Mouse (Mus musculus) granulocyte monocyte progenitor cell, adult 5-6 weeks (primary cell): ENCODE data around the gene Pglyrp4. TPM values are rescaled to one million over a fixed set of nuclear protein-coding genes. Genes with fewer than 3 reads are reported as not detected.
"Not testable (repeated sequence)": the region's sequence is repeated elsewhere in the genome, so short reads cannot be mapped to it uniquely, and the experiment has no call there.

ENCODE experiments used
- ATAC-seq: replicated peaks from 2 replicates; pipeline ENCODE4 v1.8.0; 2016; ENCODE audit warnings: mild to moderate bottlenecking, moderate TSS enrichment, inconsistent platforms; ENCODE audit not compliant: poor library complexity, severe bottlenecking
- total RNA-seq, 2 experiments: library from RNA; stranded (forward) in 1 of 2; stranded (reverse) in 1 of 2; fragments of 200-712, 200-1000 nt in 1 of 2; fragments of >200 nt in 1 of 2; fragmentation: Nextera tagmentation in 1 of 2; gene quantifications; 2 replicates each; pipeline ENCODE4 v1.2.3; 2014 to 2017

Pglyrp4 gene
- not detected in 2 replicates for total RNA-seq (2014; fragmentation: Nextera tagmentation)
- not detected in 2 replicates for total RNA-seq (2017)

DNA sequence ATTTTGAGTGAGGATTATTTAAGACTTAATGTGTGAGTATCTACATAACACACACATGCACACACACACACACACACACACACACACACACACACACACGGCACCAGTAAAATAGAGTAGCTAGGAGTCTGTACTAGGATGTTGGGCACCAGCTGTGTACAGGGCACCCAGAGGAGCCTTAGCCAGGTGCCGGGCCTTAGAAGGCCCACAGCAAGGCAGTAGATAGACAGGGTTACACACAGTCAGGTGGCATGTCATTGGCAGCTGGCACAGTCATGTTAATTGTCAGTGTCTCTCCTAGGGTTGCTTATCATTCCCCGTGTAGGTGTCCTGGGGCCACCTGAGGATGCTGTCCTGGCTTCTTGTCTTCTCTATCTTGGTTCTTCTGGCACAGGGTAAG, at the start of gene Pglyrp4:
Pglyrp4 (plus strand) TSS at position 301 of the 400 bp plus-strand sequence.
- no peak for ATAC-seq

DNA sequence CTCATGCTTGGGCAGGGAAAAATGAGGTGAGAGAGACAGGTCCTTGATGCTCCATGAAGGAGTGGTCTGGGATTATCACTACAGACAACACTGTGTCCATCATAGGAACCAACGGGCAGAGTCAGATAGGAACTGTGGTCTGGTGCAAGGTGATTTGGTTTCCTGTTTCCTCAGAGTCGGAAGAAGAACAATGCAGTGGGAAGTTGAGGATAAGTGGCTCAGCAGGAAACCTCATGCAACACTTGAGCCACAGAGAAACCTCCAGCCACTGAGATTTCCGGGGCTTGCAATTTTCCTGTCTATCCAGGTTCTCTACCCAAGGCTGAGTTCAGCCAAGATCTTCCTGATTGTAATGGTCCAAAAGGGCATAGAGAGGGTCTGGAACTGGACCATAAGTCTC, 48.0 kb upstream of the Pglyrp4 start:
- ATAC-seq: peak; percentile 71

DNA sequence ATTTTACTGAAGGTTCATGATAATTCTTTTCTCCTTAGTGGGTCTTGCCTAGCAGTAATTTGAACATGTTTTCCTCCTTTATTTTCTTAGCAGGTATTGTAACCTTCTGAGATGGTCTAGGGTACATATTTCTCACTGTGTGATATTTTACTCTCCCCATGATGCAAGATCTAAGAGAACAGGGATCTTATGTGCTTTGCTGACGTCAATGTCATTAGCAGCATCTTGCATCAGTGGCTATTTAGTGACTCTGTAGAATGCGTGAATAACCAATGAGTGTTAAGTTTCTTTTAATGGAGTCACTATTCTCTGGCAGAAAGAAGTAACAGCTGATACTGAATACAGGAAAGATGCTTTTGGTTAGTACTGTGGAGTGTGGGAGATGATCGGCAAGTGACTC, 42.8 kb upstream of the Pglyrp4 start:
- no peak for ATAC-seq

DNA sequence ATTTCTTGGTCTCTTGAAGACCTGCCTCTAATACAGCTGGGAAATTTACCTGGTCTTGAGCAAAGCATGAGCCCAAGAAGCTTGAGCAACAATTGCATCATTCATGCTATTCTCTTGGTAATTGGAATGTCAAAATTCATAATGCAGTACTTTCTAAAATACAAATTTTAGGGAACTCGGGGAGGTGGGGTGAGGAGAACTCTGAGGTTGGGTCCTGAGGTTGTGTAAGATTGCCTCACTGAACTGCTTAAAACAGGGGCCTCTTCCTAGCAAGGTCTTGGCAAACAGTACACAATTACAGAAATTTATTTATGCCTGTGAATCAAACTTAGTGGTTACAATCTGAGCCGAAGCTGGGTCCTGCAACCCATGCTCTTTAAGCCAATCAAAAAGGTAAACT, 39.9 kb upstream of the Pglyrp4 start:
- ATAC-seq: peak; percentile 84

DNA sequence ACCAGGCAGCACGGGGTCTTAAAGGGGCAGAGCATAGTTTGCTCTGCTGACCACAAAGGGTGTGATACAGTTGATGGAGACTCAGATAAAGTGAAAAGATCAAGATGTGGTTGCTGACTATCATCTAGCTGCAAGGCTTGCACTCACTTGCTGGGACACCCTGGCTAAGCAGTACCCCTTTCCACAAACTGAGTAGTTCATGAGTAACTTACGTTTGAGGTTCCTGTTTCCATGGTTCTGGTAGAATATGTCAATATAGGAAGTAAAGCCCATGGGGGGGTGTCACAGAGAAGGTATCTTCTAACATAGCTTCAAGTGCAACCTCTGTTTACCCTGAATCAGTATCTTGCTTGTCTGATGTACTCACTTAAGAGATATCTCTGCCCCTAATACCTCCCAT, 33.2 kb upstream of the Pglyrp4 start:
- peak; percentile 84 for ATAC-seq

DNA sequence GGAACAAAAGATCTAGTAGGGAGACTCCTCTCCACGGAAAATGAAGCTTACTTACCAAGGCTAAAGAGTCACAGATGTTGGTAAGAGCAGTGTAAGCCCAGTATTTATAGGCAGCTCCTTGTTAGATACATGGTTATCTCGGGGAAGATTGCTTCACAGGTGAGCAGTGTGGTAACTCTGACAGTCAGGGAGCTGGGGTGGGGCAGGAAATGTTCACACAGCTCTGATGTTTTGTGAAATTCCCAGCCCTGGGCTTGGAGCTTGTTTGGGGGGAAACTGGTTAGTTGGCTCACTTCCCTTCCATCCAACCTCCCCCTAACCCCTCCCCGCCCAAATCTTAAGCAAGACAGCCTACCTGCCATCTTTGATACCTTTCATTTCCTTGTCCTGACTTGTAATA, 31.1 kb upstream of the Pglyrp4 start, which contains the start of gene S100a9:
S100a9 (minus strand) TSS at position 109 of the 400 bp plus-strand sequence.
- ATAC-seq: peak; percentile 90

DNA sequence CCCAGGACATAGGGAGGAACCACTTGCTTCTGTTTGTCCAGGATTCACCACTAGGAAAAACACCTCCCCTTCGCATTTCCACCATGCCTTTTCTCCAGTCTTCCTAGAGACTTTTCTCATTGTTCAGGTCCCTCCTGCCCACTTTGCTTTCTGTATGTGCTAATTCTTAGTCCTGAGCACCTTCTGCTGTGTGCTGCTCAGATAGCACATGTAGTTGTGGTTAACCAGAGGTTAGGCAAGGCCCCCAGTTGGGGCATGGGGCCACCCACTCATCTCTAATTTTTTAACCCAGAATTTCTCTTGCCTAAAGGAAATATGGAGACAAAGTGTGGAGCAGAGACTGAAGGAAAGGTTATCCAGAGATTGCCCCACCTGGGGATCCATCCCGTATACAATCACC, 24.5 kb upstream of the Pglyrp4 start:
- ATAC-seq: peak; percentile 74

DNA sequence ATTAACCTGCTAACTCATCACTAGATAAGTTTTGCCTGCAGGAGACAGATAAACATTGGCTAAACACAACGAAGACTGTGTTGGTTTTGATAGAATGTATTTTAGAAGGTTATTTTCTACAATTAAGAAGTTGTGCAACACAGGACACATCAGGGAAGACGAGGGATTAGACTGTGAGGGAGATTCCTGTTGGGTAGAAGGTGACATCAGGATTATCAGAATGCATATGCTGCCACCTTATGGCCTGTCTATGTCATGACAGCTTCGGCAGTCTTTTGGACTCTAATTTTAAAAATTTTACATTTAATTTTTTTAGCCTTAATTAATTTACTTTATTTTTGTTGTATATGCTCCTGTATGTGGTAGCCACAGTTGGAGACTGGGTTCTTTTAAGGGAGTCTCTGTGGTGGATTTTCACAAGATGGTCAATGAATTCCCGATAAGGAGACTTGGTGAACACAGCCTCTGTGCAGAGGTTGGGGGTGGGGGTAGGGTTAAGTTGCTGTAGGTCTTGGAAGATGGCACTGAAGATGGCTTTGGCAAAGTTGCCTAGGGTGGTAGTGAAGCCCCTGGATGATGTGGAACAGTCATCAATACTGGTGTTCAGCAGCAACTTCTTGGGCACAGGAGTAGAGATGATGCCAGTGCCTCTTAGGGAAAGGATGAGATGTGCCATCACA, 18.0 kb upstream of the Pglyrp4 start:
- peak; percentile 87 for ATAC-seq

DNA sequence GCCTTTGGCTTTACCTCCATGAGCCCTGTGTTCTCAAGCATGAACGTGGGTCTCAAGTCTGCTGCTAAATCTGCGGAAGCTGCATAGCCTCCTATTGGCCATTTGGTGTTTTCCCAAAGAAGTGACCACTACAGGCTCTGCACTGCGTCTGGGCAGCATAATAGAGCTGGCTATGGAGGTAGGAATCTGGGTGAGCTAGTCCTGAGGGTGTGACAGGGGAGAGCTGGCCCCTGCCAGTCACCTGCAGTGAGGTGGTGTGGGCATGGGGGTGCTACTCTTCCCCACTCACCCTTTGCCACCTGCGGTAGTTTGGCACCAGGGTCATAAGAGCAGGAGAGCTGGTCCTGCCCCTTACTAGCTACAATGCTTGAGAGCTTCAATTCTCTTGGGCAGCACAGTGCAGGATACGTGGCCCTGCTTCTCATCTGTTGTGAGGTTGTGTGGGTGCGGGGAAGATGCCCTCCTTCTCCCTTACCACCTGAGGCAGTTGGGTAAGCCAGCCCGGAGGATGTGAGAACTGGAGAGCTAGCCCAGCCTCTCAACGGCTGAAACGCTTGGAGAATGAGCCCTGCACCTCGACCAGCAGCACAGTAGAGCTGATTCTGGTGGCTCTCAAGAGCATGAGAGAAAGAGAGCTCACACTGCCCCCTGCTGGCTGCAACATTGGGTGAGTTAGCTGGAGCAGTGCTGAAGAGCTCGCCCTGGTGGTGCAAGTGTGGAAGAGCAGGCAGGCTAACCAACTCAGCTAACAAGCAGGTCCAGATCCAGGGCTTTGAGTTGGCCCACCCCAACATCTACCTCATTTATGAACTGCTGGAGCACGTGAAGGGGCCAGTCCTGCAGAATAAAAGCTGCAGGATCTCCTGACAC, 16.9 kb upstream of the Pglyrp4 start:
- peak; percentile 99 for ATAC-seq

DNA sequence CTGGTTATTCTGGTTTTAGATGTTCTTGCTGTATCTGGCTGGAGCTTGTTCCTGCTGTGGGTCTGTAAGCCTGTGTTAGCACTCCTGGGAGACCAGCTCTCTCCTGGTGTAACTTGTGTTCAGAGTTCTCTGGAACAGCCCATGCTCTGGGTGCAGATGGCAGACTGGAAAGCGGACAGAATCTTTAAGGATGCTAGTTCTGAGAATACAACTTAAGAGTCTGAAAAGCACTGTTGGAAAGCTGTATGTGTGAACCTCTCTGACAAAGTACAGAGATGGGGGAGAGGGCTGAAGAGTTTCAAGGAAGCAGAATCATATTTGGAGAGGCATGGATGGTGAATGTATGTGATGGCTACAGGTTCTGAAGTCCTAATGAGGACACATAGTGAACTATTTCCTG, 23.0 kb downstream of the Pglyrp4 start:
- no peak for ATAC-seq

DNA sequence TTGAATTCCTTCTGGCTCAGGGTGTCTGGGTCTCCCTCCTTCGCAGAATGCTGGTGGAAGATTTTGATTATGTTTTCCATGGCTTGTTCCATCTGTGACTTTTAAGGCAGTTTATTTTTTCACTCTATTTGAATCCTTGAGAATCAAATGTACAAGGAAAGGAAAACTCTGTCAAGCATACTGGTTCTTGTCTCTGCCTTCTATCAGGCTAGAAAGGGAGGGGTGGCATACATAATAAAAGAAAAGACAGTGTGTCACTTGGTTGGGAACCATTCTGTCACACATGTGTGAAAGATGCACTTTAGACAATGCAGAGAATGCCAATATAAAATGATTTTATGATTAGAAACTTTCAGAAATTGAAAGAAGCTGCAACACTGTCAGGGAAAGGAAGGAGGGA, 51.1 kb downstream of the Pglyrp4 start, which contains the start of gene Gm5849:
Gm5849 (minus strand) TSS at position 101 of the 400 bp plus-strand sequence.
- not testable (repeated sequence) for ATAC-seq

Other genes starting within 250 kb of the Pglyrp4 start
- 31.7 and 47.1 TPM in 2 replicates for gene Snapin, start 235.9 kb upstream of the Pglyrp4 start, total RNA-seq (2014; fragmentation: Nextera tagmentation)
- 35.5 and 44.1 TPM in 2 replicates for gene Snapin, start 235.9 kb upstream of the Pglyrp4 start, total RNA-seq (2017)
- gene Chtop, start 217.4 kb upstream of the Pglyrp4 start, total RNA-seq (2014; fragmentation: Nextera tagmentation): 97.6 and 127 TPM in 2 replicates
- gene Chtop, start 217.4 kb upstream of the Pglyrp4 start, total RNA-seq (2017): 93.2 and 107 TPM in 2 replicates
- 106 and 130 TPM in 2 replicates for gene S100a1, start 212.5 kb upstream of the Pglyrp4 start, total RNA-seq (2014; fragmentation: Nextera tagmentation)
- 119 and 162 TPM in 2 replicates for gene S100a1, start 212.5 kb upstream of the Pglyrp4 start, total RNA-seq (2017)
- gene S100a13, start 212.5 kb upstream of the Pglyrp4 start, total RNA-seq (2014; fragmentation: Nextera tagmentation): 60.2 and 62.1 TPM in 2 replicates
- gene S100a13, start 212.5 kb upstream of the Pglyrp4 start, total RNA-seq (2017): 73.2 and 77.0 TPM in 2 replicates
- gene S100a14, start 200.1 kb upstream of the Pglyrp4 start, total RNA-seq (2014; fragmentation: Nextera tagmentation): not detected in 2 replicates
- gene S100a14, start 200.1 kb upstream of the Pglyrp4 start, total RNA-seq (2017): not detected in 2 replicates
- not detected in 2 replicates for gene S100a16, start 189.7 kb upstream of the Pglyrp4 start, total RNA-seq (2014; fragmentation: Nextera tagmentation)
- not detected in 2 replicates for gene S100a16, start 189.7 kb upstream of the Pglyrp4 start, total RNA-seq (2017)
- not detected in 2 replicates for gene S100a3, start 166.3 kb upstream of the Pglyrp4 start, total RNA-seq (2014; fragmentation: Nextera tagmentation)
- gene S100a3, start 166.3 kb upstream of the Pglyrp4 start, total RNA-seq (2017): not detected in 2 replicates
- not detected in 2 replicates for gene S100a2, start 136.7 kb upstream of the Pglyrp4 start, total RNA-seq (2014; fragmentation: Nextera tagmentation)
- not detected in 2 replicates for gene S100a2, start 136.7 kb upstream of the Pglyrp4 start, total RNA-seq (2017)
- not detected in 2 replicates for gene Gm42674, start 125.0 kb upstream of the Pglyrp4 start, total RNA-seq (2014; fragmentation: Nextera tagmentation)
- not detected in 2 replicates for gene Gm42674, start 125.0 kb upstream of the Pglyrp4 start, total RNA-seq (2017)
- gene S100a4, start 123.1 kb upstream of the Pglyrp4 start, total RNA-seq (2014; fragmentation: Nextera tagmentation): 20.4 and 46.6 TPM in 2 replicates
- gene S100a4, start 123.1 kb upstream of the Pglyrp4 start, total RNA-seq (2017): 21.0 and 41.8 TPM in 2 replicates
- not detected in 2 replicates for gene S100a5, start 118.4 kb upstream of the Pglyrp4 start, total RNA-seq (2014; fragmentation: Nextera tagmentation)
- gene S100a5, start 118.4 kb upstream of the Pglyrp4 start, total RNA-seq (2017): not detected in 2 replicates
- 3.6 and 13.4 TPM in 2 replicates for gene S100a6, start 114.0 kb upstream of the Pglyrp4 start, total RNA-seq (2014; fragmentation: Nextera tagmentation)
- gene S100a6, start 114.0 kb upstream of the Pglyrp4 start, total RNA-seq (2017): 13.0 and 18.6 TPM in 2 replicates
- gene S100a7a, start 72.9 kb upstream of the Pglyrp4 start, total RNA-seq (2014; fragmentation: Nextera tagmentation): not detected in 2 replicates
- gene S100a7a, start 72.9 kb upstream of the Pglyrp4 start, total RNA-seq (2017): not detected in 2 replicates
- gene S100a8, start 57.9 kb upstream of the Pglyrp4 start, total RNA-seq (2014; fragmentation: Nextera tagmentation): 347 and 679 TPM in 2 replicates
- 895 and 1,441 TPM in 2 replicates for gene S100a8, start 57.9 kb upstream of the Pglyrp4 start, total RNA-seq (2017)
- 129 and 333 TPM in 2 replicates for gene S100a9, start 31.2 kb upstream of the Pglyrp4 start, total RNA-seq (2014; fragmentation: Nextera tagmentation)
- gene S100a9, start 31.2 kb upstream of the Pglyrp4 start, total RNA-seq (2017): 894 and 951 TPM in 2 replicates
- not detected in 2 replicates for gene Gm5849, start 51.0 kb downstream of the Pglyrp4 start, total RNA-seq (2014; fragmentation: Nextera tagmentation)
- gene Gm5849, start 51.0 kb downstream of the Pglyrp4 start, total RNA-seq (2017): not detected in 2 replicates